Mouse (Mus musculus) thymus, postnatal 36 days (tissue): ENCODE results near the gene Ubqln1.
A peak's percentile ranks its signal among the peaks of the same experiment; 100 is the strongest.

Experiments
- DNase-seq, 2 experiments: peaks; one replicate each; pipeline ENCODE4 v3.0.0; 2022; ENCODE audit warnings: mixed read lengths in 2 of 2

The Ubqln1 gene

DNA sequence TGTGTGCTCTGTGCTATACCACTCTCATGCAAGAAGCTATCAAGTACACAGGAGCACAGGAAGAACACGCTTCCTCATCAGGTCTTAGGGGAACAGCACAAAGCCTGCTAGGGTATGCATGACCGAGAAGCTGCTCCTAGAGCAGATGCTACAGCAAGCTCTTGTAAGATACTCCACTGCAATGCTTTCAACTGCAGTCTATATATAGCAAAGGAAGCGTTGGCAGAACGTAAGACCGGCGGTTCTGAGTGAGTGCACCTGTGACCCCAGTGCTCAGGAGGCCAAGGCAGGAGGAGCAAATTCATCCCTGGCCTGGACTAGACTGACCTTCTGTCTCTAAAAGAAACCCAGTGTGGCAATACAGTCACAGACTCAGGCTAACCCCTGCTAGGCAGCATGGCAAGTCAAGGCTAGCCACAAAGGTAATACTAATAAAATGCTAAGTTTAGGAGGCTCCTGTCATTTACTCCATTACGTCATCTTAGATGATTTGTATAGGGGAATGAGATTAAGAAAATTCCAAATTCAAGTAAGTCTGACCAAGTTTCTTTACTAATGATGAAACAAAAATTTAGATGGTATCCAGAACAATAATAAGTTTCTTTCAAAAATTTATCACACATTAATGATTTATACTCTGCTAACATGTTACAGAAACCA lies 17.3 kb downstream of the Ubqln1 start:
- peak in 1 of 2 experiments; percentile 12 for DNase-seq

DNA sequence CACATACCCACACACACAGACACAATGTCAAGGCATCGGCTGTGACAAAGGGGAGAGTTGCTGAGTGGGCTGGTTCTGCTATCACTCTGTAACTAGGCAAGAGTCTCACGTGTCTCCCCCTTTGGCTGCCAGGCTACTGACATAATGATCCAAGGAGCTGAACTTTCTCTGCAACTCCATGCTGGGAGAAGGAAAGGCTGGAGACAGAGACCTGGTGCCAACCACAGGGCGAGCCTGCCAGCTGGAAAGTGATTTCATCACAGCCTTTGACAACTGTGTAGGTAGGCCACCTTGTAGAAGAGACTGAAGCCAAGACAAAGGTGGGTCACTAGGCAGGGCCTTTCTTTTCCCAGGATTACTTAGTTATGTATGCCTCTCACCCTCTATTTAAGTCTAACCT lies 18.2 kb downstream of the Ubqln1 start:
- no peak for DNase-seq

DNA sequence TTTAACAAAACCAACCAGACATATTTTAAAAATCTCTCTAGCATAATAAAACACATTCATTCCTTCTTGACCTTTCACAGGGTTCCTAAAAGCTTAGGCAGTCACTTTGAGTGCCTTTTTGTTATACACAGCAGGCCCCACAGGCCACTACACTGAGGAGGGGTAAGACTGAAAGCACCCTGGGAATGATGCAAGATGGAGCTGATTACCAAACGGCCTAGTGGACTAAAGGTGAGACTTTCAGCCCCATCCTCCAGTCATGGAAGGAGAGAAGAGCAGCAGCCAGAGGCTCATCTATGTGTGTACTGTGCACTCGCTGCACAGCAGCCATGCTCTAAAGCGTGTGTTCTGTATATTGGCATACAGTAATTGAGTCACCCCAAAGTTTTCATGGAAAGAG lies 20.5 kb downstream of the Ubqln1 start:
- no peak for DNase-seq

DNA sequence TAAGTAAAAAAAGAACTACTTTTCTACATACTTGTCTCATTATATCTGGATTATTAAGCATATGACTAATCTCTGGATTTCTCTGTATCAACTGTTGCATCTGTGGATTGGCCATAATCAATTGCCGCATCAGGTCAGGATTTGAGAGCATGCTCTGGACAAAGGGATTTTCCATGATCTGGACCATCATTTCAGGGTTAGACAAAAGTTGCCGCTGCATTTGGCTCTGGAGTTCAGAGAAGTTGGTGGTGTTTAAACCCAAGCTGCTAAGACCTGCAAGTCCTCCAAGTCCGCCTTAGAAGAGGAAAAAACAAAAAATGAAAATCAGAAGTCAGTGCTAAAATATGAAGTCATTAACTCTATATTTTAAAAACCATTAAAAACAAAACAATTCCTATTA lies 22.2 kb downstream of the Ubqln1 start:
- no peak for DNase-seq

DNA sequence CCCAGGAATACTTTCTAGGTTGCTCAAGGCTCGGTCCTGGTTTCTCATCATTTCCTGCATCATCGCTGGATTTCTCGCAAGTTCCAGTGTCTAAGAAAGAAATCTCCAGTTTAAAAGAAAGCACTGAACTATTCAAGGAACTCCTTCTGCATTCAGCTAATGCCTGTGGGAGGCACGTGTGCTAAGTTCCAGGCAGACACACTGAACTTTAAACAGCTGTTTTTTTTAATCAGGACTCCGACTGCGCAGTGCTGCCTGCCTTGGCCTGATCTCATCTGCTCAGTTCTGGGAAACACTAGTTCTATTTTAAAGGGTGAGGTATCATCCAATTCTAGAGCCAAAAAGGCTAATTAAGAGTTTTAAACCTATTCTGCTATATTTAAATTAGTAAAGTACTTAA lies 23.3 kb downstream of the Ubqln1 start:
- DNase-seq, result no peak

DNA sequence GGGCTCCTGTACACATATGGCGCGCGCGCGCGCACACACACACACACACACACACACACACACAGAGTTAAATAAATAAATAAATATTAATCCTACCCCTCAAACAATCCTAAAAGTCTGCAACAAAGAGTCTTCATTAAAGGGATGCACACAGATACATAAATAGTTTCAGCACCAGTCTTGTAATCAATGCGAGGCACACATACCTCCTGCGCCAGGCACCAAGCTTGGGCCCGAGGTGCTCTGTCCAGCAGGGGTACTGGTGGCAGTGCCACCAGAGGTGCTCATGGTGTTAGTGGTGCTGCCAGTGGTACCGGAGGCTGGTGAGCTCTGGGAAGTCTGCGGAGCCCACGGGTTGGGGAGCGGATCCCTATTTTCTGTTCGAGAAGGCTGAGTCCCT lies 23.9 kb downstream of the Ubqln1 start:
- DNase-seq, result no peak

DNA sequence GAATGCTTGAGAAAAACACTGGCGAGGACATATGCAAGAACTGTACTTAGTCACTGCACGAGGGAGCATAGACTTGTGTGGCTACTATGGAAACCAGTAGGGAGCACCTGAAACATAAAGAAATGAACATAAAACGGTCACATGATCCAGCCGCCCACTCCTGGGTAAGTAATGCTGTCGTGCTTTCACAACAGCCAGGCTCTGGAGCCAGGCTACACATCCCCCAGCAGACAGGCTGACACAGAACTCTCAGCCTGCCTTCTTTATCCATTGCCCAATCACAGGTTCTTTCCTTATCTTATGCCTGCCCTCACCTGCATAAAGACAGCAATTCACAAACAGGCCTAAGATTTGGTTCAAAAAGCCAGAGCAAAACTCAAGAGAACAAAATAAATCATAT lies 26.0 kb downstream of the Ubqln1 start:
- no peak for DNase-seq

DNA sequence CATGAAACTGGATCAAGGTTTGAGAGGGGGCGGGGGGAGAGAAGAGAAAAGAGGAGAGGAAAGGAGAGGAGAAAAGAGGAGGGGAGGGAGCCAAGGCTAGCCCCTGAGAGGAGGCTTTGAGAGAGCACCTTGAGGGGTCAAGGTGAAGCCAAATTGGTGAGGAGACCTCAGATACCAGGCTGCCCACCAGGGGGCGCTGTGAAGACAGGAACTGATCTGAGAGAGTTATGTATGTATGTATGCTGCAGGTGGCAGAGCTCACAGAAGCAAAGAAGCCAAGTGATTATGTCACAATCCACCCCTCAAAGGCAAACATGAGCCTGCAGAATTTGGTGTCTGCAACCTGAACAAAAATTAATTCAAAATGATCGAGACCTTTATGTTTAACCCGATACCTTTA lies 27.0 kb downstream of the Ubqln1 start:
- DNase-seq, result peak; percentile 86 to 91

DNA sequence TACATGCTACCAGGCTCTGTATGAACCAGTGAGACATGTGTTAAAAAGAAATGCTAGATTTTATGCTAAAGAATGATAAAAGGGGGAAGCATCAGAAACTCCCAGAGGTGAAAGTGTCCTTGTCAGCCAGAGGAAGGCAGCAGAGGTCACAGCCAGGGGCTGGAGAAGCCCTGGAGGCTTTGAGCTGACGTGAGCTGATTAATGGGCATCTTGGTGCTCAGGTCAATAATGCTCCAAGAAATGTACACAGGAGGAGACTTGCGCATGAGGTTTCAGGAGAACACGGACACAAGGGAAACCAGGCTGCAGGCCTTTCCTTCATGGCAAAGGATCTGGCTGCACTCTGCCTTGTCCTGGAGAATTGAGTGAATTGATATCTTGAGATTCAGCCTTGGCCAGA lies 27.7 kb downstream of the Ubqln1 start:
- no peak for DNase-seq

DNA sequence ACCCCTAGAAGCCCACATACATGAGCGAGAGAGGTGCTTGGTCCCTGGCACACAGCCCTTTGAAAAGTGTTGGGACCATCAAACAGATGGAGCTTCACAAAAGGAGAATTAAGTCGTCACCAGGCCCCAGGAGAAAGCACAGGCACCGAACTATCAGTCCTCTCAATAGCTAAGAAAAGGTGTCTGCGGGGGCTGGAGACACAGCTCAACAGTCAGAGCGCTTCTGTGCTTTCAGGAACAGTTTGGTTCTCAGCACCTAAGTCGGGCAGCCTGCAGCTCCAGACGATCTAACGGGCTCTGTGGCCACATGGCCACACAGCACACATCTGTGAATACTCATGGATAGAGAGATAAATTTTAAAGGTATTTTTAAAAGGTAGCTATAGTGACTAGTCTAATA lies 29.2 kb downstream of the Ubqln1 start:
- no peak for DNase-seq

DNA sequence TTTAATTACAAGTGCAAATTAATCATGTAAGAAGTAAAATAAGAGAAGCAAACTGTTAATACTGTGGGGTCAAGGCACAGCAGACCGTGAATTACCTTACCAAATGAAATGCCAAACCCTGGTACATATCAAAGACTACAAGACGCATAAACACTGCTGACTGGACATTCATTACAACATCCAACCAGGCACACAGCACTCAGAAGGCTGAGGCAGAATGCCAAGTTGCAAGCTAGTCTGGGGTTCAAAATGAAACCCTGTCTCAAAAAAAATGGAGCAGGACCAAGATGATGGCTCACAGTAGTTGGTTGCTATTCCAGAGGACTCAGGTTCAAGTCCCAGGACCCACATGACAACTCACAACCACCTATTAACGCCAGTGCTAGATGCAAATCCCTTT lies 31.3 kb downstream of the Ubqln1 start:
- DNase-seq, result no peak

DNA sequence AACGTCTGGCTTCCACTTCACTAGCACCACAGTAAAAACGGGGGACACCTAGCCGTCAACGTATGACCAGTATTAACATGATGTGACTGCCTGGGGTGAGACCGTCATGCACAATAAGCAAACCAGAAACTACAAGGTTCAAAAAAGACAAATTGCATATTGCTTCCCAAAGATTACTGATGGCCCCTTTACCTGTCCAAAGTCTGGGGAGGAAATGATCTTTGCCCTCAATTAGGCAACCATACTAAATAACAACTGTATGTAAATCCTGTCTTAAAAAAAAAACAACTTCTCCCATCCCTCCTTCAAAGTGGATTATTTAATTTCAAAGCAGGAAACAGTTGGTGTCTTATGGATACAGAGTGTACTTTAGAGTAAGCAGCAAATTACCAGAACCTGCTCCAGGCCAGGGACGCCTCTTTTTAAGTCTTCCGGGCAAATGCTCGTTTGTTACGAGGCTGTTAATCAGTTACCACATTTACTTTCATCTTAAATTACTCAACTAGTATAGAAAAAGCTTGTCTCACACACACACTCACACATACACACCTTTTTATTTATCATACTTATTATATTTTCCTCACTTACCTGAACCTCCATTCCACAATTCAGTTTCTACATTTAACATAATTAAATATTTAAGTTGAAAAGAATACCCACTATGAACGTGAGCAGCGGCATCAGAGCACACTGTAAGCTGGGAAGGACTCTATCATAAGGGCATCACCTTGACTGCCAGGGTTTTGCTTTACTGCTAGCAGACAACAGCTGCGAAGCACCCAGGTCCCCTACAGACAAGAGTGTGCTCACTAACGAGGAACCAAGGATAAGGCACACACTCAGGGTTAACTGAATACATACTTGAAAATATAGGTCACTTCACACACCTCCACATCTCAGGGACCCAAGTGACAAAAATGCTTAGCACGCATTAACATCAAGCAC lies 33.6 kb downstream of the Ubqln1 start:
- DNase-seq, result no peak

DNA sequence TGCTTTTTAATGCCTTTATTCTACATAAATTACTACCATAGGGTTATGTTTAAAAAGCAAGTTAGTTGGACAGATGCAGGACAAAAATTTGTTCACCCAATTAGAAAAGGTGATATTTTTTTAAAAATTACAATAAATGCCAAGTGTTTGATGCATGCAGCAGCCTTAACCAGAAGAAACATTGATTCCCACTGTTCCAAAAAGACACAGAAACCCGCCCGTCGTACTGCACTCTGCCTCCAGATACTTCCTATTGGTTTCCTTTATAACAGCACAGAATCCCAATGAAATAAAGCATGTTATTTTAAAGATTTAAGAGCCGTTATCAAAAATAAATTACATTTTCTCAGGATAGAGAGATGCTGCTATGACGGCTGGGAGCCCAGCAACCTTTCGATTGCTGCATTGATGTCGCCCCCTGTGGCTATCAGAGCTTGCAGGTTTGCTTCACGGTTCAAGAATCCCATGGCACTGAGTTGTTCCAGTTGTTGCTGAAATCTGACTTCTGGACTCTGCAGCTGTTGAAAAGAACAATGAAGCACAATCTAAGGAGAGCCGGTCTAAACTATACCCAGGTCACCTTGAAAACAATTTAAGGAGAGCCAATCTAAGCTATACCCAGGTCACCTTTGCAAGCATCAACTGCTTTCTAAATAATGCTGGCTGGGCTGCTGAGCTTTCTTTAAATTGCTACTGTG lies 37.8 kb downstream of the Ubqln1 start:
- DNase-seq, result peak; percentile 89 to 95

DNA sequence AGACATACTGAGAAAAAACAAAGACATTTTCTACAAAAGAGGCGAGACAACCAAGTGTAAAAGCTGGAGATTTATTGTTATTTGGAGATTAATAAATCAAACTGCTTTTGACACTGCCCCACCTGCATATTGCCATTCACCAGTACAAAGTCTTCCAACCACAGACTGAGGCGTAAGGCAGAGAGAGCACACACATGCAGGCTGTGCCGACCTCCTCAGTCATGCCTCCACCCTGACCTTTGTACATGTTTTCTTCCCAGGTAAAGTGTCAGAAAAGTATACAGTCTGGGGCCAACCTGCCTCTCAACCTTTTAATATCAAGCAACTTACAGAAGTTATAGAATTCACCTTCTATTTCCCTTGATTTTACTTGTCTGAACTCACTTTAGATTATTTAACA lies 39.3 kb downstream of the Ubqln1 start:
- no peak for DNase-seq

DNA sequence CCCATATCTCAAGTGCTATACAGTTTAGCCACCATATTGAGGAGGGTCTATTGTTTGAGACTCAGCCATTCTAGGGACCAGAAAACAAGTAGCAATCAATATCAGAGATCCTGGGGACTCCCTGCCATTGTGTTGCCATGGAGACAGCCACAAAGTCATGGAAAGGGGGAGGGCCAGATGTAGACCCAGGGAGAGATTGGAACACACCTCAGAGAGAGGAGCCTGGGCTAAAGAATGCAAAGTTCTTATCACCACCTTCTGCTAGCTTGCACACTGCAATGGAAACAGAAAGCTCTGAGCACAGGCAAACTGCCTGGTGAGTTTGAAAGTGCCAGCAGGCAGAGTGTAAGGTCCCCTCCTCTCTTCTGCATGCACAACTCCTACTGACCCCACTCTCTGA lies 47.3 kb downstream of the Ubqln1 start:
- DNase-seq, result no peak

DNA sequence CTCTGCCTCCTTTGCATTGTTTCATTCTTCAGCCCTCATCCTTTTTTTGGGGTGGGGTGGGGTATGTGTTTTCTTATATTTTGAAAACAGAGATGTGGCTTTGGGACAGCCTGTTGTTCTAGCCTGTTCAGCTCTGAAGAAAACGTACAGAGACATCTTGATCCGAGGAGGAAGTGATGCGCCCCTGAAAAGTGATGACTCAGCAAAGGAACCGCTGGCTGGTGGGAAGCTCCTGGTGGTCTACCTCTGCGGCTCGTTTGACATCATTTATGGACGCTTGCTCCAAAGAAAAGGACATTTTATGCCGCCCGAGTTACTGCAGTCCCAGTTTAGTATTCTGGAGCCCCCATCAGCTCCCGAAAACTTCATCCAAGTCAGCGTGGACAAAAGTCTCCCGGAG lies 52.1 kb downstream of the Ubqln1 start:
- no peak for DNase-seq

DNA sequence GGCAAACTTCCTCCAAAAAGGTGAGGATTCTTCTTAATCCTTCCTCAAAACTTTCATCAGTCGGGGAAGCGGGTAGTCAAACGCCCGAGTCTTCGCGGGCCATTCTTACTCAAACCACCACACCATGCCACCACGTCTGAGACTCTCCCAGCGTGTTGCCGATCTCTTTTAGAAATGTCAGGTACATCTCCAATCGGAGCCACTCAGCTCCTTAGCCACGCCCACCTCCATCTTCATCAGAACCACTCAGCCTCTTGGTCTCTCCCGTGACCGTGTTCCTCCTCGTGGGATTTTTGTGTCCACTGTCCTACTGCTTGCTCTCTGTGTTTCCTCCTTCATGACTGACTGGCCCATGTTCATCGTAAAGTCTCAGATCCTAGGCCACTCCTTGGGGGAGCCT lies 54.7 kb downstream of the Ubqln1 start:
- no peak for DNase-seq

DNA sequence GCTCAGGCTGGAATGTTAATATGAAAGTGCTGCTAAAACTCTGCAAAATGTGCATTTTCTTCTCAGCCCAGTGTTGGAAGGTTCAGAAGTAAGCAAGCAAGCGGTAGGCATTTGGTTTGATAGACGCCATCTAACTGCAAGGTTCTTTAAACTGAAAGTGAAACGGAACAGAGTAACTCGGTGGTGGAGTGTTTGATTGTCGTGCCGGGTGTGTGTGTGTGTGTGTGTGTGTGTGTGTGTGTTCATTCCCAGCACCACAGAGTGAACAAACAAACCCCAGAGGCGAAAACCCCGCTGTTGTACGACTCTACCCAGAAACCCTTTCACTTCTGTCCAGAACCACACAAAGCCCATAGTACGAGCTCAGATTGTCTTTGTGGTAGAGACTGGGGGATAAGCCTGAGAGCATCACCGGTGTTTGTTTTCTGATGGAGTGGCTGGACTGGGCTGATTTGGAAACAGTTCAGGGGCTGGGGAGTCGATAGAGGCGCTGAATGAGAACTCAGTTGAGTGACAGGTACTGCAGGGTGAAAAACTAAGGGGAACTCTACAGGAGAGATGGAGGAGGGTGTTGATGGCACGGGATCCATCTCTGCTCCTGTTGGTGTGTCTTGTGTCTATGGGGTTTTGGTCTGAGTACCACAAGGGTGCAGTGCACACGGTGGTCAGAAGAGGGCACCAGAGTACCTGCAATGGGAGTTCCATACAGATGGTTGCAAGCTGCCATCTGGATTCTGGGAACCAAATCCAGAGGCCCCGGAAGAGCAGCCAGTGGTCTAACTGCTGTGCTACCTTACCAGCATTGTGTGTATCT lies 57.1 kb downstream of the Ubqln1 start:
- DNase-seq, result peak; percentile 86 to 88

DNA sequence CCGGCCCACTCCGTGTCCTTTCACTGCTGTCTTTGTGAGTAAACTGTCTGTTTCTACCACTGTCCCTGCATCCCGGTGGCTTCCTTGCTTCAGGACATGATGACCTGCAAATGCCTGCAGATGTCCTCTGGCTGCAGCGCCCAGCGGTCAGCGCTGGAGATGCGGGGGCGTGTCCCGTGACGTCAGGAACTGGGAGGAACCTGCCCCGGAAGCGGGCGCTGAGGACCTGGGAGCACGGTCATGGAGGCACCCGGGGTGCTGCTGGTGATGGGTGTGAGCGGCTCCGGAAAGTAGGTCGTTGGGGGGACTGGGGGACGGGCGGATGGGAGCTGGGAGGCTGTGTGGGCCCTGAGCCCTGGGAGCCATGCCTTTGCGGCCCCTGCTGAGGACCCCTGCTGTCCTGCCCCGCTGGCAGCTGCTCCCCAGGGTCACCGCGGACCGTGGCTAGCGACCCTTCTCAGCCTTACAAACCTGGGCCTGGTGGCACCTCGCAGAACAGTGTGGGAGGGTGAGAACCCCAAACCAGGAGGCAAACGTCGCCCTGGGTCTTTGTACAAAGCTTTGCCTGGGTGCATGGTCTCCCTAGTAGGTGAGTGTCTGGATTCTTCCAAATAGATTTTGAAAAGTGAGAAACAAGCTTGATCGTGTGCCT lies 57.9 kb downstream of the Ubqln1 start, which contains the start of gene Idnk:
Idnk (plus strand) TSS at position 203 of the 652 bp plus-strand sequence.
- DNase-seq, result peak; percentile 86 to 87

DNA sequence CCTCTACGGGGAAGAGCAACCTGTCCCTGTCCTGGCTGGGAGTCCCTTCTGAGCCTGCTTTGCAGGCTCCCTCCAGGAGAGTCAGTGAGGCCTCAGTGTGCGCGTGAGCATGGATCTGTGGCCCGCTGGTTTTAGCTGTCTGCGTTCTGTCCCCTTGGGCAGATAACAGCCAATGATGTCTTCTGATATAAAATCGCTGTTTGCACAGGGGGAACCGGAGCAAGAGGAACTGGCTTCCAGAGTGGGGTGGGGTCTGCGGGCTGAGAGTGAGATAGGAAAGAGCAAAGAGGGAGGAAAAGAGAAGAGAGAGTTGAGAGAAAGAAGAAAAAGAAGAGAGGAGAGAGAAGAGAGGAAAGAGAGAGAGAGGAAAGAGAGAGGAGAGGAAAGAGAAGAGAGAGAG lies 58.4 kb downstream of the Ubqln1 start:
- peak in 1 of 2 experiments; percentile 10 for DNase-seq

DNA sequence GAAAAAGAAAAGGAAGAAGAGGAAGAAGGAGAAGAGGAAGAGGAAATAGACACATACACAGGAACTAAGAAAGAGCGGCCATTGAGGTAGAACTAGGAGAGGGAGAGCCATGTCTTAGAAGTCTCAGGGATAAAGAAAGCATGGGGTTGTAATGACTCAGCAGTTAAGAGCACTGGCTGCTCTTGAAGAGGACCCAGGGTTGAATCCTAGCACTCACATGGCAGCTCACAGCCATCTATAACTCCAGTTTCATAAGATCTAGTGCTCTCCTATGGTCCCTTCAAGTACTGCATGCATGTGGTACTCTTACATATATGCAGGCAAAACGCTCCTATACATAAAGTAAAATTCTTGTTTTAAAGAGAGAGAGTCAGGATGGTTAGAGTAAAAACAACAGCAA lies 59.4 kb downstream of the Ubqln1 start:
- peak in 1 of 2 experiments; percentile 19 for DNase-seq

DNA sequence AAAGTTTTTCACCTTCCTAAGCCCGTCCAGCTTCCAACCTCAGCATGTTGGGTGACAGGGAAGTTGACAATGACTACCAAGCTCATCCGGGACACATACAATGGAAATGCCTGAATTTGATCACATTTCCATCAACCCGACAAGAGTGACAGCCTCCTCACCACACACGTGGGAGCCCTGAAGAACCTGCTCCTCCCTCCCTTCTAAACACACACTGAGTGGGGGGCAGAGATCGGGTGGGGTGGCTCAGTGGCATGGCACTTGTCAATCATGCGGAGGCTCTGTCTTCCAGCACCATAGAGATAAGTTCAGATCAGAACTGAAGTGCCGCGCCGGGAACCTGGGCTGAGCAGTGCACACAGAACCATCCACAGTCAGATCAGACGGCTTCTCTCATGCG lies 65.0 kb downstream of the Ubqln1 start:
- DNase-seq, result no peak
